Mouse (Mus musculus): ENCODE data around the gene Lrrc3.

DNA sequence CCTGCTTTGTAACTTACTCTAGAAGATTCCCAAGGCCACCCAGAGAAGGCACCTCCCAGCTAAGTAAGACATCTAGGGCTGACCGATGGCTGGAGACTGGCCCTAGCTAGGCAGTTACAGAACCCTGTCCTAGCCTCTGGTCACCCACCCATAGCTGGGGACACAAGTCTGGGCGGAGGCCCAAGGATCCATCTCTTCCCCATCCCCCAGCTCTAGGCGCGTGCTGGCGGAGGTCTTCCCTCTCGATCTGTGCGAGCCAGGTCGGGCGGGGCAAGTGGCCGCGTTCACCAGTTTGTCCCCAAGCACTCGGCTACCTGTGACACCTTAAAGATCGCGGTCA is 495 bp downstream of the Lrrc3 start:
- TF ChIP-seq CTCF (IDR thresholded peaks at IDR 0.05; ENCODE audit: borderline replicate concordance, control insufficient read depth, extremely low read depth, insufficient read depth, low read length, poor library complexity) (no peak), POLR2A (IDR thresholded peaks at IDR 0.05; ENCODE audit: control insufficient read depth, extremely low read depth, insufficient read depth, low read length, poor library complexity) (no peak)

Data from thymus, adult 2 months (tissue).